Mouse (Mus musculus) frontal cortex, postnatal 10 days (tissue): ENCODE measurements around the gene Gpr142.

Source experiments
- DNase-seq, 2 experiments: peaks; one replicate each; pipeline ENCODE4 v3.0.0; 2022; ENCODE audit warnings: low spot score in 2 of 2, mixed read lengths in 1 of 2

Gene Gpr142

DNA sequence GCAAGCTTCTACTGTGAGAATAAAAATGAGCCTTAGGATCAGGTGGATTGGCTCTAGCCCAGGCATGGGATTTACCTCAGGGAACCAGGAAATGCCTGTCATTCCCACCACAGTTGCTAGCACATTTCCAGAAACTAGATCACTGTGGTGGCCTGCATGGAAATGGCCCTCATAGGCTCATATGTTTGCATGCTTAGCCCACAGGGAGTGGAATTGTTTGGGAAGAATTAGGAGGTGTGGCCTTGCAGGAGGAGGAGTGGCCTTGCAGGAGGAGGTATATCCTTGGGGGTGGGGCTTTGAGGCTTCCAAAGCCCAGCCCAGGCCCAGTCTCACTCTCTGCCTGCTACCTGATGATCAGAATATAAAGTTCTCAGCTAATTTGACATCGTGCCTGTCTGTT is 3.2 kb downstream of the Gpr142 start:
- no peak for DNase-seq

DNA sequence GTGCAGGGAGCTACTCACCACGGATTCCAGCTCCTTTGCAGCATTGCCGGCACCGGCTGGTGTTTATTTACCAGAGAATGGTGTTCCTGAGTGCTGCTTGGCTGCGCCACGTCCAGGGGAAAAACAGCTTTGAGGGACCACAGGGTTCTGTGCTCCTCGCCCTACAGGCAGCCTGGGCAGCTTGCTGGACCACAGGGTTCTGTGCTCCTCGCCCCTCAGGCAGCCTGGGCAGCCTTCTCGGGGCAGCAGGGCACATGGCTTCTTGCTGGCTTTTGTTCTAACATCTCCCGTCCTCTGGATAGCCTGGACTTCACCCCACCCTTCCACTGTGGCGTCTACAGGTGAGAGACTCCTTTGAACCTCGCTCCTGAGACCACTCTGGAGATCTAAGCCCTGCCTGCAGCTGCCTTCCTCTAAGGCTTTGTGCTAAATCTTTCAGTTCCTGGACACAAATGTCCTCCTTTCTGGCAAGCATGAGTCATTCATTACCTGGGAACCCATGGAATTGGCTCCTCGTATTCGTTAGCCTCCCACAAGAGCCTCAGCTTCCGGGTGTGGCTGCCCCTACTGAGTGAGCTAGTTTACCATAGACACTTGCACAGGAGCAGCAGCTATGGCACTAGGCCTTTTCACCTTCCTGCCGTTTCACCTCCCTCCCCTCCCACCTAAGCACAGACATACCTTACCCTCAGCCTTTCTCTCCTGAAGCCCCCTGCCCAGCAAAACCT is 4.0 kb downstream of the Gpr142 start:
- DNase-seq, result no peak

DNA sequence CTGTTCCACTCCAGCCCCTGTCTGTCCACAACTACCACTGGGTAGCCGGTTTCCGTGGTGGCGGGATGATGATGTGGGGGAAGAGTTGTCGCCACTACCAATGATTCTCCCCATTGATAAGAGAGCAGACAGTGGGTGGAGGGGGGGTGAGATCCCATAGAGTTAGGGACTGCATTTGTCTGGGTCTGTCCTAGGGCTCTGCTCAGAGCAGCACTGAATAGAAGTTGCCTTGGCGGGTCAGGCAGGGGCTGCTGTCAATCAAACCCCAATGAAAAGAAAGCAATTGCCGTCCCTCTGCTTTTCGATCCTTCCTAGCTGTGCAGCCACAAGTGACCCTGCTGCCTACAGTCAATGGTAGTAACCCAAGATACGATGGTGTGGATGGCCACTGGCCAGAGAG is 5.3 kb downstream of the Gpr142 start:
- DNase-seq, result no peak

DNA sequence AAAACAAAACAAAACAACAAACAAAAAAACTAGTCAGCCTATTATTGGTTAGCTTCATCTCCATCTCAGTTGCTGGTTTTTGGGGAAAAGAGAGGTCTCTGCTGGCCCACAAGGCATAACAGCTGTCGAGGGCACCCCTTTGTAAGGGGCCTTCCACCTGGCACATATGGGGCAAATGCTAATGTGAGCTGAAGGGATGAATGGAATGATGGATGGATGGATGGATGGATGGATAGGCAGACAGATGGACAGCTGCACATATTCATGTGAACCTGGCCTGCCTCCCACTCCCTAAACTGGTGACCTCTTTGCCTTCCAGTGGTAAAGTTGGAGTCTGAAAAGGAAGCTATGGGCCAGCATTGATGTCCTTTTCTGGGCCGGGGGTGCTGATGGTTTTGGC is 8.3 kb downstream of the Gpr142 start:
- no peak for DNase-seq

DNA sequence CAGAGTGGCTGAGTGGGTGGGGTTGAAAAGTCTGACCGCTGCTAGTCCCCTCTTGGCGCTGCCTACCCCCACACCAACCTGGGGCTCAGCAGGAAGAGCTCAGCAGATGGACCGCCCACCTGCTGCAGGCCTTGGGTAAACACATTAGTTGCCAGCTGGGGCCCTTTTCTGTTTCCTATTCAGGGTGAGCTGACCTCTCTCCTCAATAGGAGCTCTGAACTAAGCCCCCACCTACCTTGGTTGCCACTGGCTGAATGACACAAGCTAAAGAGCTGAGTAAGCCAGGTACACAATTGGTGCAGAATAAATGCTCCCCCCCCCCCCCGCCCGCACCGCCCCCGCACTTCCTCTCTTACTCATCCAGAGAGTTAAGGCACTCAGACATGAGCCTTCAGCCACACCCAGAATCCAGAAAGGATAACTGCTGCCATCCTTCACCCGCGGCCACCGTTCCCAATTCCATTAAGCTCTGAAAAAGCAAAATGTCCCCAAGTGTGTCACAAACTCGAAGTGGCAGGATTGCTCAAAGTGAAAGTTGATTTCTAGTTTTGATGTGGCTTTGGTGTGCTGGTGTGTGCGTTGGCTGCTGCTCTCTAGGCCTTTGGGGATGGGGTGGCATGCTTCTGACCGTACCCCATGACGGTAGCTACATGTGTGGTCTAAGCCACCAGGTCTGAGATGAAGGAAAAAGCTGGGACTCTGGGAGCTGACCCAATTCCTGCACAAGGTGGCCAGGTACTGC is 9.1 kb downstream of the Gpr142 start:
- DNase-seq, result no peak

DNA sequence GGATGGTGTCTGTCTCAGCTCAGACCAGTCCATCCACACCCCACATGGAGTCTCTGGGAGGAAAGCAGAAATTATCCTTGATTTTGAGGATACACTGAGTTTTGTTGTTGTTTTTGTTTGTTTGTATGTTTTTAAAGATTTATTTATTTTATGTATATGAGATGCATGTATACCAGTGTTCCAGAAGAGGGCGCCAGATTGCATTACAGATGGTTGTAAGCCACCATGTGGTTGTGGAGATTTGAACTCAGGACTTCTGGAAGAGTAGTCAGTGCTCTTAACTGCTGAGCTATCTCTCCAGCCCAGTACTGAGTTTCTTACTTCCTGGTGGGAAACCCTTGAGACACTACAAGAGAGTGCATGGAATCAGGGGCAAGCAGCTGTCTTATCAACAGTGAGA is 10.6 kb downstream of the Gpr142 start:
- no peak for DNase-seq

DNA sequence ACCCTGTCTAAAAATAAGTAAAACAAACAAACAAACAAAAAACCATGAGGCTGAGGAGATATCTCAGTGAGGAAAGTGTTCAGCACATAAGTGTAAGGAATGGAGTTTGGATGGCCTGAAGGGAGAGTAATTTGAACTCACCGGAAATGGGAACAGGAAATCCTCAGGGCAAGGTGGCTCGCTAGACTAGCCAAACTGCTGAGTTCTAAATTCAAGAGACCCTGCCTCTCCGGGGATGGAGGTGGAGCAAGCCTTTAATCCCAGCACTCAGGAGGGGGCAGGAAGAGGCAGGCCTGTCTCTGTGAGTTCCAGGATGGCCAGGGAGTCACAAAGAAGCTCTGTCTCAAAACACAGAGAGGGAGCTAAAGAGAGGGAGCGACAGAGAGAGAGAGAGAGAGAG is 11.6 kb downstream of the Gpr142 start:
- DNase-seq, result no peak

DNA sequence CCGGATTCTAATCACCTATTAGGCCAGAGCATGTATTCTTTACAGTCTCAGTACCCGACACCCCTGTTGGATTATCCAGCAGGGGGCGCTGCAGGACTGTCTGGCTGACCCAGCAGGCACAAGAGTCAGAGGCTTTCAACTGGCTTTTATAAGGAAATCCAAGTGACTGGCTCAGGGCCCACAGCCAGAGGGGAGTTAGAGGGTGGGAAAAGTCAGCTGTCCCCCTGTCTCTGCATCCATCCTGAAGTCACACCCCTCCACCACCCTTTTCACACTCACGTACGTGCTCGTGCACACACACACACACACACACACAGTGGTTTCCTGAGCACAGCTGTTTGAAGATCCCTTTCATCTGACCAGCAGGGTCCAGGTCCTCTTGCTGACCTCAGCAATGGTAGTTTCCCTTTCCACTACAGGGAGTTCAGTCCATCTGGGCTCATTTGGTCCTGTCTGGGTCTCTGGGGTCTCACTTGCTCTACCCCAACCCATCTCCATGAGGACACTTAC is 14.1 kb downstream of the Gpr142 start:
- peak; percentile 72 to 89 for DNase-seq

DNA sequence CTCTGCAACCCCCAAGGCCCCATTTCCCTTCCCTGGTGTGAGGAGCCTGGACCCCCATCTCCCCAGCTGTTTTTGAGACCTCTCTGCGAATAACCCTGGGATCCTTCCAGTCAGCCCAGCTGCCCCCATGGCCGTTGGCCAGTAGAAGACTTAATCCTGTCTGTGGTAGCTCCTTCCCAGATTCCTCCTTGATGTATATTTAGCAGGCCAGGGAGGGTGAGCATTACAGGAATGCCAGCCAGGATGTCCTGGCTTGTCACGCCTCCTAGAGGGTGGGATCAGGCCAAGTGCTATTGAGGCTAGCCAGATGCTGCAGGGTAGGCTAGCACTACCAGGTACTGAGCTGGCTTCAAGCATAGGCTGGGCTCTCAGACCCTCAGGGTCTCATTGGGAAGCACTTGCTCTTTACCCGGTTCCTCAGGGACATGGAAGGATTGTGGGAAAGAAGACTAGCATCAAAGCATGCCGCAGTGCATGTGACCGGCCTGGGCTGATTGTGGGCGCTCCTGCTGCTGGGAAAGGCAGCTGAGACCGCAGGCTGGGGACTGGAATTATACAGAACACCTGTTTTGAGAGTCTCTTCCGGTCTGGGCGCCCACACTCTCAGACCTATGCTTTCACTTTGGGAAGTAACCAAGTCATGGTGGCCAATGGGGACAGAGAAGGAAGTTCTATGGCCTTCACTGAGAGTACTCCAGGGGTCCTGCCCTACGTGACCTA is 16.3 kb downstream of the Gpr142 start:
- no peak for DNase-seq

DNA sequence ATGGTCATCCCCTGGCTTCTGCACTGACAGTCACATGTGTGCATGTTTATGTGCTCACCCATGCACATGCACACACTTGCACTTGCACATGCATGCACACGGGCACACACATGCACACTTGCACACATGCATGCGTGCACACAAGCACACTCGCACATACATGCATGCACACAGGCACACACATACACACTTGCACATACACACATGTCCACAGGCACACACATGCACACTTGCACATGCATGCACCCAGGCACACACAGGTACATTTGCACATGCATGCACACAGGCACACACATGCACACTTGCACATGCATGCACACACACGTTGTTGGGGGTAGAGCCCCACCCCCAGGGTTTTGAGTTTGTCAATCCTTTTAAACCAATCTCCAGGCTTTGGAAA is 18.2 kb downstream of the Gpr142 start:
- no peak for DNase-seq

DNA sequence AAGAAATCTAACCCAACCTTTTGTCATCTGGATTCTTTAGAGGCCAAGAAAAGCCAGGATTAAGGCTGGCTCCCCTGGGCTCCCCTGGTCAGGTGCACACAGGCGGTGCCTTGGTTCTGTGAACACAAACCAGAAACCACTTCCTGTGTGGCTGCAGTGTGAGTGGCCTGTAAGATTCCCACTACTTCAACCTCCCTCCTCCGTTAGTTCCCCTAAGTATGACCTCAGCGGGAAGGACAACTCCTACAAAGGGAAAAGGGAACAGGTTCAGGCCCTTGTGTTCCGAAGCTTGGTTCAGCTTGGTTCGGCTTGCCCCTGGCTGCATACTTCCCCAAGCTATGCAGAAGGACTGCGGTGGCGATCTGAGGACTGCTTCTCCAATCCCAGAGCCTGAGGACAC is 19.5 kb downstream of the Gpr142 start:
- DNase-seq, result no peak

DNA sequence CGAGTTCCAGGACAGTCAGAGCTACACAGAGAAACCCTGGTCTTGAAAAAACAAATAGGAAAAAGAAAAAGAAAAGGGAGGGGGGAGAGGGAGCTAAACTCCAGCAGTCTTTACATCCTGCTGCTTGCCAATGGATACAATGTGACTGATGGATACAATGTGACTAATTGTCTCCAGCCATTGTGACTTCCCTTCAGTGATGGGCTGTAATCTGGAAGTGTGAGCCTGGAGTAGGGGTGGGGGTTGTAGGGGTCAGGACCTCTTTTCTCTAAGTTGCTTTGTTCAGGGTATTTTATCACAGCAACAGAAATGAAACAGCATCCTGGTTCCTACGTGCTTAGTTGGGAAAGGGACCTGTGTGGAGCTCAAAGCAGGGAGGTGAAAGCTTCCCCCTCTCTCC is 20.4 kb downstream of the Gpr142 start:
- DNase-seq, result no peak

DNA sequence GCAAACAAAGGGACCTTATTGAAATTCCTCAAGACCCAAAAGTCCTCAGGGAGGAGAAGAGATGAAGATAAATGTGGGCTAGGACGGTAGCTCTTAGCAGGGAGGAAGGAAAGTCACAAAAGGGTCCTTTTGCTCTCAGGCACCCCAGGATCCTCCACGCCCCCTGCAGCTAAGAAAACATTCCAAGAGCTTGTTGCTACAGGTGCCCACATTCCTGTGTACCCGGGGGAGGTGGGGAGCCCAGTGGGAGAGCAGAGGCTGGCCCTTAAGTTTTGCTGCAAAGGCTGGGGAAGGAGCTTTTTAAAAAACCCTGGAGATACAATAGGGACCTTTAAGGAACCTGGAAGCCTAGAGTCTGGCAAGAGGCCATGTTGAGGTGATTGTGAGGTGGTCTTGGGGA is 21.7 kb downstream of the Gpr142 start:
- DNase-seq, result no peak

DNA sequence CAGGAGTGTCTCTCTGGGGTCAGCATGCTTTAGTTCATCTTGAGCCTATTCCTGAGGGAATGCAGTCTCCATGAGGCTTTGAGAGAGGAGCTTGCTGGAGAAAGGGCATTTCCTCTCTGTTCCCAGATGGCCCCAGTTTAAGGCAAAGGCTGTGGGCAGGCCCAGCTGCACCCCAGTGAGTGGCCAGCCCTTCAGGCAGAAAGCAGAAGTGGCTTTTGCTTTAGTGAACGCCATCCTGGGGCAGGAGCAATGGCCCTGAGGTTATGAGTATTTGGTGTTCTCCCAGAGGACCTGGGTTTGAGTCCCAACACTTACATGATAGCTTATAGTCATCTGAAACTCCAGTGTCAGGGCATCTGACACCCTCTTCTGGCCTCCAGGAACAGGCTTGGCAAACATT is 22.6 kb downstream of the Gpr142 start:
- DNase-seq, result no peak

DNA sequence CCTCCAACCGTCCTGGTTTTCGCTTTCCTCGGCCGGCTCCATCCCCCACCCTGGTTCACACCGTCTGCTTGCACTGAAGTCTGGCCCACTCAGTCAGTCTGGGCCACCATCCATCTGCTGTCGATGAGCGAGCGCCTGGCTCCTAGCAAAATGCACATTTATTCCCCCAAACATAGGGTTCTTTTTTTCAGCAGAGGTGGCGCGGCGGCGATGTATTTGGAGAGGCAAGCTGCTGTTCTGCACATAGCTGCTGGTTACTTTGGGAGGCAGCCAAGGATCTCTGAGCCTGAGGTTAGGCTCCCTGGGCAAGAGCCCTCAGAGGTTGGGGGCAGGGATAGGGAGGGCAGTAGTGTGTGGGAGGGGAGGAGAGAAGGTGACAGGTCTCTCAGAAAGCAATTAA is 24.0 kb downstream of the Gpr142 start:
- DNase-seq, result peak; percentile 78 to 81

DNA sequence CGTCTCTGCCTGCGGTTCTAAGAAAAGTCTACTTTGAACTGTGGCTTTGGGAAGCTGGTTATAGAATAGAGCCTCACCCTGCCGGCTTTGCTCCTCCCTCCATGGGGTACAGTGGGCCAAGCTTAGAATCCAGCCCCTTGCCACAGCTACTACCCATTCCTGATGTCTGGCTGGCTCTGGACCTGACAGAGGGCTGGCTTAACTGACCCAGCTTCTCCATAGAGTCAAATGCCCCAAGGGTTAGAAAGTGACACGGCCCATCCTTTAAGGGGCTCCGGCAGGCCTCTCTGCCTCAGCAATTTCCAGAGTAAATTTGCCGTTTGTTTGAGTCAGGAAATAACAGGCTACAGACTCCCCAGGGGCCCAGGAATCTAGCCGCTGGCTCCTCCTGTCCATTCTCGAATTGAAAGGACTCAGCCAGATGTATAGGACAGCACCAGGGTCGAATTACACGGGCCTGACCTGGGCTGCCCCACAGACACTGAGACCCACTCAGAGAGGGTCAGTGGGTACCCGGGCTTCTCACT is 24.5 kb downstream of the Gpr142 start:
- no peak for DNase-seq

DNA sequence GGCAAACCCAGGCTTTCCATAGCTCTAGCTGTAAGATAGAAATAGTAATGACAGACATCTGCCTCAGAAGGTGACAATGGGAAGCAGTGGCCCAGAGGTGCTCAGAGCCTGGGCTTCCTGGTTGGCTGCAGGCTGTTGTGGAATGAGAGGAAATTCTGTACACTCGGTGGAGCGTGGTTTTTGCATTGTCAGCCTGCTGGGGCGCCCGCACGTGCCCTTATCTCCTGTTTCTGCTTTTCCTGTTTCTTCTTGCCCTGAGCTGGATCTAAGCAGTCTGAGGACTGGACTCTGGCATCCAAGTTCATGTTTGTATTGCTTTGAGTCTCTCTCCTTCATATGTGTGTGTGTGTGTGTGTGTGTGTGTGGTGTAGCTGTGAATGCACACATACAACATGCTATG is 28.0 kb downstream of the Gpr142 start:
- DNase-seq, result no peak

DNA sequence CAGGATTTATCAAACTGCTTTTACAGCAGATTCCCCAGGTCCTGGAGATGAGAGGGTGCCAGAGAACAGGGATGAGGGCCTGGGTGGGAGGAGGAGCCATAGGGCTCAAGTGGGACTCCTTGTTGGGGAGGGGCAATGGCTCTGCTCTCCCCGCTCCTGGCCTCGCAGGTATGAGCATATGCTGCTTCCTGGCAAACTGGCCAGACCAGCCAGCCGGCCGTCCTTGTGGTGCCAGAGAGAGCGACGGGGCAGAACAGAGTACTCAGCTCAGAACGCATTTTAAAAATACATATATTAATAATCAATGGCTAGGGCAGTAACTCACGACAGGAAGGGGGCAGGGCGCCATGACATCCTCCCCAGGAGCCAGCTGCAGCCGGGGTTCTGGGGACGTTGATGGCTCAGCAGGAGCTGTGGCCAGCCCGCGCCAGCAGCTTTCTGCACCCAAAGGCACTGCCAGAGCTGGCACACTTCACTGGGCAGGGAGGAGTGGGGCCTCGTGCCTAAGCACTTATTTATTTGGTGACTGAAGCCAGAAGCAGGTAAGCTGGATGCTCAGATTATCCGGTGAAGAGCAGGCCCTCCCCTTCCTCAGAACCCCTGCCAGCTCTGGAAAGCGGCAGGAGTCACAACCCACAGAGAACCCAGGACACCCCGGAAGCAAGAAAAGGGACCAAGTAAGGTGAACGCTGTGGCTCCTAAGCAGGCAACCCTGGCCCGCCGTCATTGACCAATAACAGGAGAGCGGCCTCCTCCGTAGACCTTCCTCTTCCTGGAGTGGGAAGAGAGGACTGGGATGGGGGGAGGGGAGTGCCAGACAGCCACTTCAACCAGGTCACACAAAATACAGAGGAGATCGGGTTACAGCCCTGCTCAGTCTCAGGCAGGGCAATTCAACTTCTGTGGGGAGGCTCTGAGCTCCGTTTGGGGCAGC is 31.0 kb downstream of the Gpr142 start:
- DNase-seq, result no peak

DNA sequence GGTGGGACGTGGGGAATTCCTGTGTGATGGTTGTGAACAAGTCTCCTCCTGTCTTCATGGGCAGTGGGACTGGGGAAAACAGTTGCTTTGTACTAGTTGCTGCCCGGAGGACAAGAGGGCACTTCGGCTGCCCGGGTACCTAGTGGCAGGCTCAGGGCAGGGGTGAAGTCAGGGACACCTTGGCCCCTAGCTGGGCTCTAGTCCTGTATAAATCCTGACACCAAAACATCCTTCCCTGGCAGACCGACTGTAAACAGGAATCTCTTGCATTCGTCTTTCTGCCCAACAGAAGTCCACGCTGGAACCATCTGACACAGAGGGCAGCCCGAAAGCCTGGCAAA is 31.7 kb downstream of the Gpr142 start:
- no peak for DNase-seq

DNA sequence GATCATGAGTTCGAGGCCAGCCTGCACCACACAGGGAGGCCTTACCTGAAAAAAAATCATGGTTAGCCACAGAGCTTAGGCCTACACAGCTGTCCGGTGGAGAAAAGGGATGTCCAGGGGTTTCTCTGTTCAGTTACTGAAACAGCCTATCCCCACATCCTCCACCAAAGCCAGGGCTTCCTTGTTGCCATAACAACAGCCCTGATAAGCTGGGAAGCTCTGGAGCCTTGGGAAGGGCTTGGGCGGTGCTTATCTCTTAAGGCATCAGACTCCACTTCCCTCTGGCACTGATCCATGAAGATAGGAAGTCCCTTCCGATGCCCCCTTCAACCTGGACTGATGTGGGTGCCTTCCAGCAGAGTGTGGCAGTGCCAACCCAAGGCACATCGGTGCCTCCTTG is 34.4 kb downstream of the Gpr142 start:
- no peak for DNase-seq

DNA sequence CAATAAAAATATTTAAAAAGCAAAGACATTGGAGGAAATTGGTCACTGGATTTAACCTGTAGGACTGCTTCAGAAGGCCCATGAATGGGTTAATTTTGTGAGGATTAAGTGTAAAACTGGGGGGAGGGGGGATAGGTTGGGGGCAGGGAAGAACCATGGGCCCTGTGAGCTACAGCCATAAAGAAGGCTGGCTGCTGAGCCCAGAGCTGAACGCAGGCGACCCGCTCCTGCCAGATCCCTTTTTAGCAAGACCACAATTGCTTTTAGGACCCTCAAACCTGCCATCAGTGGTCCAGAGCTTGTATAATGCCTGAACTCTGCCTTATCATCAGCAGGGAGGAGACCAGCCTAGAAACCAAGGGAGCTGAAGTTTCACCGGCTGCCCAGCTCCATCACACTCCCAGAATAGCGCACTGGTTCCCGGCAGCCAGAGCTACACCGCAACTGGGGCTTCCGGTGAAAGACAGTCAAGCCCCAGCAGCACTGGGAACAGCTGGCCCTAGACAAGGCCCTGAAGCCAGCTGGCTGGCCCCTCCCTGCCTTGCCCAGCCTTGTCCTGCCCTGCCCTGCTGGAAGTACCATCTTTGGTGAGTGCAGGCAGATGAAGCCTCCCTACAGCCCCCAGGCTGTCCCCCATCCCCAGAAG is 45.2 kb downstream of the Gpr142 start:
- DNase-seq, result no peak
